Mouse (Mus musculus): ENCODE data around the gene Crip2.

- TF ChIP-seq CTCF (IDR thresholded peaks at IDR 0.05; ENCODE audit: control insufficient read depth, insufficient read depth, insufficient replicate concordance, low read depth, low read length), result no peak
- no peak for TF ChIP-seq POLR2A (IDR thresholded peaks at IDR 0.05; ENCODE audit: control insufficient read depth, low read depth, low read length)
Measured at GRCm38 (mm10) chr12:113136492-113137020, 3.5 kb upstream of the Crip2 start.
